Mouse (Mus musculus): ENCODE data around the gene Grwd1. TPM values are rescaled to one million over a fixed set of nuclear protein-coding genes. Genes with fewer than 3 reads are reported as not detected.

Gene Grwd1
- polyA plus RNA-seq, 1 experiment from 2014 or later, result 76.5 TPM

DNA sequence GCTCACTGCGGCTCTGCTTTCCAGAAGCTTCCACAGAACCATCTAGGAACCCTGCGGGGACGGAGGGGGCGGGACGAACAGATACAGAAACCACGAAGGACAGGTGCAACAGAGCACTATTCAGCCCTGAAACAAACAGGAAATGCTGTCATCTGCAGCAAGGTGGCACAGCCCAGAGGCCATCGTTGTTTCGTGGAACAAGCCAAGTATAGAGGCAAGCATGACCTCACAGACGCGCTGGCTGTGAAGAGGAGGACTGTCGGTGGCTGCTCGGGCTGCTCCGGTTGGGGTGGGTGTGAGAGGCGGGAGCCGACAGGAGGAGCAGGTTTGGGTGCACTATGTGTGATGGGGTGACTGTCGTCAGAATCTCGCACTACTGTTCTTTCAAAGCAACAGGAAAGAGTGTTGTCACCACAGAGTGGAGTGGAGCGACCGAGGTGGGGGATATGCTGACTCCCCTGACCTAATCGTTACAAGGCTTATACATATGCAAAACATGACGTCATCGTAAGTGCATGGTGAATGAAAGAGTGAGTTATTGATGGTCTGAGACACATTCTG lies 51.6 kb downstream of the Grwd1 start:
- Histone ChIP-seq H3K4me3 (ENCODE audit: low read depth, low read length) (no peak overlapping the region), H3K9ac (ENCODE audit: low read length) (no peak overlapping the region), H3K4me1 (ENCODE audit: control insufficient read depth, insufficient read depth, low read length) (peaks cover 10% of the 10 kb centered on the region; the same call in 1 of the 2 replicates), H3K36me3 (ENCODE audit: control insufficient read depth, insufficient read depth, low read length) (no peaks in the 10 kb centered on the region), H3K4me2 (ENCODE audit: low read depth) (peak overlapping the region; percentile 24; the same call in 1 of the 2 replicates), H3K27me3 (ENCODE audit: control insufficient read depth, insufficient read depth, low read length) (0 out of 2 replicates have a peak, but pooled peaks cover 3% of the 10 kb centered on the region), H3K9me3 (ENCODE audit: control insufficient read depth, low read length) (no peaks in the 10 kb centered on the region), H3K27ac (ENCODE audit: low read depth, low read length) (no peak overlapping the region)
- ATAC-seq (ENCODE audit: insufficient read depth, low FRiP score, low TSS enrichment) (no peak), DNase-seq (ENCODE audit: low spot score) (no peak)
- 24% methylated on average over 22 of the region's 22 CpGs for WGBS

DNA sequence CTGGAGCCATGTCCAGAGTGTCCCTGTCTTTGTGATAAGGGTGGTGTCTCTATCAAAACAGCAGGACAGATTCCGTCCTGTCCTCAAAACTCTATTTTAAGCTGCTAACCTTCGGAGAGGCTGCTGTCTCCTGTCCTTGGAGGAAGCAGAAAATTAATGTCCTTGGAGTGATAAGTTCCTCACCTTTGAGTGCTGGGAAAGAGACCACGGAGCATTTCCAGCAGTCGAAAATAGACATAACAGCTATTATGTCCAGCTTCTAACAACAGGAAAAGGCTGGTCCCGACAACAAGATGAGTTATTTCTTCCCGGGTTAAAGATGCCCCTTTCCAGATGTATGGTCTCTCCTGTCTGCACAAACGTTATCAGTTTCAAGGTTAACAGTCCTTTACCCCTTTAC lies 55.5 kb downstream of the Grwd1 start:
- Histone ChIP-seq H3K4me1 (ENCODE audit: control insufficient read depth, insufficient read depth, low read length) (peaks cover 4% of the 10 kb centered on the region; the same call in 1 of the 2 replicates), H3K36me3 (ENCODE audit: control insufficient read depth, insufficient read depth, low read length) (no peaks in the 10 kb centered on the region), H3K9me3 (ENCODE audit: control insufficient read depth, low read length) (no peaks in the 10 kb centered on the region), H3K27me3 (ENCODE audit: control insufficient read depth, insufficient read depth, low read length) (no peaks in the 10 kb centered on the region), H3K27ac (ENCODE audit: low read depth, low read length) (no peak overlapping the region), H3K4me2 (ENCODE audit: low read depth) (no peak overlapping the region), H3K9ac (ENCODE audit: low read length) (no peak overlapping the region), H3K4me3 (ENCODE audit: low read depth, low read length) (no peak overlapping the region)
- 80% methylated on average over 7 of the region's 7 CpGs for WGBS
- DNase-seq (ENCODE audit: low spot score) (no peak), ATAC-seq (ENCODE audit: insufficient read depth, low FRiP score, low TSS enrichment) (no peak)

Other genes starting within 250 kb of the Grwd1 start
- not detected in 2 replicates for gene Fgf21, start 215.5 kb downstream of the Grwd1 start, polyA plus RNA-seq (2014; fragmentation: Nextera tagmentation; extraction: Ambion mirVana)
- gene Fut1, start 213.7 kb downstream of the Grwd1 start, polyA plus RNA-seq (2014; fragmentation: Nextera tagmentation; extraction: Ambion mirVana), result not detected in 2 replicates
- not detected in 2 replicates for gene Izumo1, start 209.1 kb downstream of the Grwd1 start, polyA plus RNA-seq (2014; fragmentation: Nextera tagmentation; extraction: Ambion mirVana)
- gene Rasip1, start 203.5 kb downstream of the Grwd1 start, polyA plus RNA-seq (2014; fragmentation: Nextera tagmentation; extraction: Ambion mirVana), result 5.7 and 7.5 TPM in 2 replicates
- gene Mamstr, start 191.0 kb downstream of the Grwd1 start, polyA plus RNA-seq (2014; fragmentation: Nextera tagmentation; extraction: Ambion mirVana), result 2.9 and 5.6 TPM in 2 replicates
- 0.08 and 0.11 TPM in 2 replicates for gene Fut2, start 164.6 kb downstream of the Grwd1 start, polyA plus RNA-seq (2014; fragmentation: Nextera tagmentation; extraction: Ambion mirVana)
- gene Ntn5, start 146.9 kb downstream of the Grwd1 start, polyA plus RNA-seq (2014; fragmentation: Nextera tagmentation; extraction: Ambion mirVana), result 1.1 and 1.4 TPM in 2 replicates
- gene Sec1, start 136.5 kb downstream of the Grwd1 start, polyA plus RNA-seq (2014; fragmentation: Nextera tagmentation; extraction: Ambion mirVana), result 1.7 and 2.1 TPM in 2 replicates
- gene Car11, start 131.1 kb downstream of the Grwd1 start, polyA plus RNA-seq (2014; fragmentation: Nextera tagmentation; extraction: Ambion mirVana), result 11.5 and 12.4 TPM in 2 replicates
- gene Dbp, start 125.9 kb downstream of the Grwd1 start, polyA plus RNA-seq (2014; fragmentation: Nextera tagmentation; extraction: Ambion mirVana), result 3.3 and 3.7 TPM in 2 replicates
- gene Rpl18, start 115.5 kb downstream of the Grwd1 start, polyA plus RNA-seq (2014; fragmentation: Nextera tagmentation; extraction: Ambion mirVana), result 929 and 960 TPM in 2 replicates
- gene Sphk2, start 112.9 kb downstream of the Grwd1 start, polyA plus RNA-seq (2014; fragmentation: Nextera tagmentation; extraction: Ambion mirVana), result 23.7 and 25.3 TPM in 2 replicates
- gene Fam83e, start 109.7 kb downstream of the Grwd1 start, polyA plus RNA-seq (2014; fragmentation: Nextera tagmentation; extraction: Ambion mirVana), result 0.28 and 0.42 TPM in 2 replicates
- gene Spaca4, start 105.1 kb downstream of the Grwd1 start, polyA plus RNA-seq (2014; fragmentation: Nextera tagmentation; extraction: Ambion mirVana), result not detected in 2 replicates
- 3.8 and 4.3 TPM in 2 replicates for gene Lmtk3, start 47.2 kb downstream of the Grwd1 start, polyA plus RNA-seq (2014; fragmentation: Nextera tagmentation; extraction: Ambion mirVana)
- gene Sult2b1, start 46.3 kb downstream of the Grwd1 start, polyA plus RNA-seq (2014; fragmentation: Nextera tagmentation; extraction: Ambion mirVana), result 1.1 and 1.8 TPM in 2 replicates
- 223 and 239 TPM in 2 replicates for gene Cyth2, start 16.4 kb downstream of the Grwd1 start, polyA plus RNA-seq (2014; fragmentation: Nextera tagmentation; extraction: Ambion mirVana)
- gene Kcnj14, start 6.2 kb downstream of the Grwd1 start, polyA plus RNA-seq (2014; fragmentation: Nextera tagmentation; extraction: Ambion mirVana), result 0.88 and 1.4 TPM in 2 replicates
- gene Kdelr1, start 41.8 kb upstream of the Grwd1 start, polyA plus RNA-seq (2014; fragmentation: Nextera tagmentation; extraction: Ambion mirVana), result 75.4 and 86.4 TPM in 2 replicates
- gene Grin2d, start 47.4 kb upstream of the Grwd1 start, polyA plus RNA-seq (2014; fragmentation: Nextera tagmentation; extraction: Ambion mirVana), result 0.37 and 0.73 TPM in 2 replicates
- gene Syngr4, start 65.8 kb upstream of the Grwd1 start, polyA plus RNA-seq (2014; fragmentation: Nextera tagmentation; extraction: Ambion mirVana), result 0.59 and 0.82 TPM in 2 replicates
- gene Tmem143, start 66.0 kb upstream of the Grwd1 start, polyA plus RNA-seq (2014; fragmentation: Nextera tagmentation; extraction: Ambion mirVana), result 2.8 and 3.9 TPM in 2 replicates
- gene Emp3, start 90.5 kb upstream of the Grwd1 start, polyA plus RNA-seq (2014; fragmentation: Nextera tagmentation; extraction: Ambion mirVana), result 20.3 and 24.6 TPM in 2 replicates
- gene Ccdc114, start 93.1 kb upstream of the Grwd1 start, polyA plus RNA-seq (2014; fragmentation: Nextera tagmentation; extraction: Ambion mirVana), result 2.9 and 3.4 TPM in 2 replicates
- 0.15 and 0.20 TPM in 2 replicates for gene Abcc6, start 199.4 kb upstream of the Grwd1 start, polyA plus RNA-seq (2014; fragmentation: Nextera tagmentation; extraction: Ambion mirVana)
- 18.0 and 19.2 TPM in 2 replicates for gene Nomo1, start 202.8 kb upstream of the Grwd1 start, polyA plus RNA-seq (2014; fragmentation: Nextera tagmentation; extraction: Ambion mirVana)